Mouse (Mus musculus): ENCODE results near the gene Kcnab3.

Gene Kcnab3

GRCm38 (mm10) chr11:69369990-69370816, 44.1 kb downstream of the Kcnab3 start:
- DNase-seq (ENCODE audit: low read depth, low spot score), result no peak

- no peak for DNase-seq (ENCODE audit: low read depth, low spot score)
Observed at GRCm38 (mm10) chr11:69370817-69371215, 44.8 kb downstream of the Kcnab3 start.

- no peak for DNase-seq (ENCODE audit: low read depth, low spot score)
Observed at GRCm38 (mm10) chr11:69371601-69372000, 45.5 kb downstream of the Kcnab3 start.

GRCm38 (mm10) chr11:69372056-69372779, 46.2 kb downstream of the Kcnab3 start:
- DNase-seq (ENCODE audit: low read depth, low spot score), result no peak

GRCm38 (mm10) chr11:69372780-69373170, 46.7 kb downstream of the Kcnab3 start:
- peak; percentile 63 for DNase-seq (ENCODE audit: low read depth, low spot score)

GRCm38 (mm10) chr11:69373223-69373965, 47.3 kb downstream of the Kcnab3 start:
- DNase-seq (ENCODE audit: low read depth, low spot score), result peak; percentile 83

- DNase-seq (ENCODE audit: low read depth, low spot score), result no peak
Observed at GRCm38 (mm10) chr11:69375646-69376045, 49.6 kb downstream of the Kcnab3 start.

GRCm38 (mm10) chr11:69377766-69378165, 51.7 kb downstream of the Kcnab3 start:
- DNase-seq (ENCODE audit: low read depth, low spot score), result no peak

- no peak for DNase-seq (ENCODE audit: low read depth, low spot score)
Observed at GRCm38 (mm10) chr11:69379600-69379999, 53.5 kb downstream of the Kcnab3 start.

- no peak for DNase-seq (ENCODE audit: low read depth, low spot score)
Observed at GRCm38 (mm10) chr11:69381356-69381755, 55.3 kb downstream of the Kcnab3 start.
